Mouse (Mus musculus) v-Abl transformed pro-B cells (cell line): ENCODE measurements at regions not wholly inside any gene's neighbourhood (a gene's known extent, or its start where the extent isn't known, plus 50 kb on each side); places are given as distances from the start of the nearest gene placed in this dataset.

ENCODE experiments used
- in situ Hi-C, 2 experiments: fragments of 400-800 bp; cut with MboI; formaldehyde crosslinking; loops; one replicate each; pipeline ENCODE4 v1.15.1; 2025; ENCODE audit not compliant: unreplicated experiment in 2 of 2

GRCm38 (mm10) chr12:113330266-113330665, 144.5 kb downstream of the Tmem121 start:
- in situ Hi-C loops: loop anchor here in 1 of 2 experiments (5.0 to 10.0 kb wide), 3 partner anchors 108 to 255 kb away; partner anchors contain the start of gene Adam6b

DNA sequence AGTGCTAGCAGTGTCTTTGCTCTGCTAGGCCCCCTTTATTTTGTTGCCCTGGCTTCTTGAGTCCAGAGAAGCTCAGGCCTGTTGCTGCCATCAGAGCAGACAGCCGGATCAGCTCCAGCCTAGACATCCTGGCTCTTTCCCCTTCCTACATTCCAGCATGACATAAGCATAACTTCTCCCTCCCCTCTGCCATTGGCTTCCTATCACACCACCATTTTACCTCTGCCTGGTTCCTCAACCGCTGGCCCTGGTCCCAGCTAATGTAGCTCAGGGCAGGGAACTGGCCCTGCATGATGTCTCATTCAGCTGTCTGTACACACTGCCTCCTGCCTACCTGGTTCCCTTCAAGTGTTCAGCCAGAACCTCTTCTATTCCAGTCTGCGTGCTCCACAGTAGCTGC, 146.5 kb downstream of the Tmem121 start:
- in situ Hi-C loops: loop anchor here in 1 of 2 experiments (5.0 to 10.0 kb wide), 3 partner anchors 110 to 253 kb away; partner anchors contain the start of gene Adam6b

GRCm38 (mm10) chr12:113333399-113333798, 147.7 kb downstream of the Tmem121 start:
- in situ Hi-C loops: loop anchor here in 1 of 2 experiments (5.0 to 10.0 kb wide), 3 partner anchors 111 to 251 kb away; partner anchors contain the start of gene Adam6b

- in situ Hi-C loops: loop anchor here in 1 of 2 experiments (5.0 to 10.0 kb wide), 3 partner anchors 112 to 251 kb away; partner anchors contain the start of gene Adam6b
These were observed 148.1 kb downstream of the Tmem121 start for GRCm38 (mm10) chr12:113333853-113334252.

- in situ Hi-C loops: loop anchor here in 1 of 2 experiments (5.0 to 10.0 kb wide), 3 partner anchors 80 to 248 kb away; partner anchors contain the start of gene Adam6b
These were observed 151.5 kb downstream of the Tmem121 start for GRCm38 (mm10) chr12:113337271-113337670.

DNA sequence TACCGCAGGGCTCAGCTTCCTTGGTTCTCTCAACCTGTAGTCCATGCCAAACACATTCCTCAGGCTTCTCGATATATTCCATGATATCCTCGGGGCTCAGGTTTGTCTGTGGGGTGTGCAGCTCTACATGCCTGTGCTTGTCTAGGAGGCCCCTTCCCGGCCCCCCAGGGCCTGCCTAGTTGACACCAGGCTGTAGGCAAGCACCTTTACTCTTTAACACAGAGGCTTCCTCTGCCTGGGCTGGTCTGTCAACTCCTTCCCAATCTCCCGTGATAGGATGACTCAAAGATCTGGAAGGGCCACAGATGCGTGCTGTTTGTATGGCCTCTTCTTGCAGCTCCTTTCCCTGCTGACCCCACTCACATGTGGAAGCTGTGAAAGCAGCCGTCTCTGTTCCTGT, 150.4 kb upstream of the Adam6b start:
- in situ Hi-C loops: loop anchor here in 1 of 2 experiments (5.0 to 10.0 kb wide), 3 partner anchors 78 to 246 kb away; partner anchors contain the start of gene Adam6b

- in situ Hi-C loops: loop anchor here (5.0 kb wide), 2 partner anchors 56 to 66 kb away; no protein-coding TSS in a partner anchor
These were observed 148.3 kb upstream of the Adam6b start for GRCm38 (mm10) chr12:113341046-113341445.

DNA sequence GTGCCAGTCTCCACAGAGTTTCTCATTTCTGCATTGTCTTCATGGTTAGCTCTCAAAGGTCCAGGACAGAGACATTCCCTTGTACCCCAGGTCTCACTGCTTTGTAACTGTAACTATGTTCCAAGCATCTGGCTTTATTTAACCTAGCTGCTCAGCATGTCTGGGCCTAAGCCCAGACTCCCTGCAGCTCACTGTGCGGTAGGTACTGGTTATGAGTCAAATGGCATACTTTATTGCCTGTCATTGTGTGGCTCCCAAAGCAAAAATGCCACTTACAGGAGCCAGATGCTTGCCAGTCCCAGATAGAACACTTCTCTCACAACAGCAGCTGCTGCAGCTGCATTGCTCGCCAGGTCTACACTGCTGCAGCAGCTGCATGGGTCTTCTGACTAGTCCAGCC, 134.2 kb upstream of the Adam6b start:
- in situ Hi-C loops: no loop called here

- in situ Hi-C loops: no loop called here
These were observed 131.2 kb upstream of the Adam6b start for GRCm38 (mm10) chr12:113358077-113358476.

DNA sequence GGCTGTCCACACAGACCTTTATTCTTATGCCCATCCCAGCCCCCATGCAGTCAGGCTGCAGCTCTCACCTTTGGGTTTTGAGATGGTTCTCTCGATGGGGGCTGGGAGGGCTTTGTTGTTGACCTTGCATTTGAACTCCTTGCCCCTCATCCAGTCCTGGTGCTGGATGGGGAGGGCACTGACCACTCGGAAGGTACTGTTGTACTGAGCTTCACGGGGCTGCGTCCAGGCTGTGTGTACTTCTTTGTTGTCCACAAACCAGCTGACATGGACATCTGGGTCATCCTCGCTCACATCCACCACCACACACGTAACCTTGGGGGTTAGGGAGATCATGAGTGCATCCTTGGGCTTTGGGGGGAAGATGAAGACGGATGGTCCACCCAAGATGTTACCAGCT, 129.3 kb upstream of the Adam6b start:
- in situ Hi-C loops: loop anchor here in 1 of 2 experiments (10.0 kb wide), 1 partner anchor 55 kb away; no protein-coding TSS in a partner anchor

GRCm38 (mm10) chr12:113362409-113363038, 126.8 kb upstream of the Adam6b start:
- in situ Hi-C loops: loop anchor here in 1 of 2 experiments (10.0 kb wide), 1 partner anchor 52 kb away; no protein-coding TSS in a partner anchor

GRCm38 (mm10) chr12:113364023-113364422, 125.3 kb upstream of the Adam6b start:
- in situ Hi-C loops: loop anchor here in 1 of 2 experiments (10.0 kb wide), 1 partner anchor 51 kb away; no protein-coding TSS in a partner anchor

DNA sequence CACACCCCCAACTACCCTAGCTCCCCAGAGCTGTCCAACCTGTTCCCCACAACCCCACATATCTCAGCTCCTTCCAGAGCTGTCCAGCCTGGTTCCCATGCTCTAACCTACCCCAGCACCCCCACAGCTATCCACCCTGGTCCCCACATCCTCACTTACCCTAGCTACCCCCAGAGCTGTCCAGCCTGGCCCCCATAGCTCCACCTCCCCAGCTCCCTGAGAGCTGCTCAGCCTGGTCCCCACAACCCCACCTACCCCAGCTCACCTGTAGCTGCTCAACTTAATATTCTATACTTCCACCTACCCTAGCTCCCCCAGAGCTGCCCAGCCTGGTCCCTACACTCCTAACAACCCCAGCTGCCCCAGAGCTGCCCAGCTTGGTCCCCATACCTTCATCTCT, 124.9 kb upstream of the Adam6b start:
- in situ Hi-C loops: loop anchor here in 1 of 2 experiments (10.0 kb wide), 1 partner anchor 50 kb away; no protein-coding TSS in a partner anchor

- in situ Hi-C loops: loop anchor here in 1 of 2 experiments (10.0 kb wide), 1 partner anchor 49 kb away; no protein-coding TSS in a partner anchor
These were observed 123.5 kb upstream of the Adam6b start for GRCm38 (mm10) chr12:113365783-113366182.

GRCm38 (mm10) chr12:113366394-113366793, 122.9 kb upstream of the Adam6b start:
- in situ Hi-C loops: loop anchor here in 1 of 2 experiments (10.0 kb wide), 1 partner anchor 48 kb away; no protein-coding TSS in a partner anchor

- in situ Hi-C loops: no loop called here
These were observed 87.7 kb upstream of the Adam6b start for GRCm38 (mm10) chr12:113401578-113402113.

DNA sequence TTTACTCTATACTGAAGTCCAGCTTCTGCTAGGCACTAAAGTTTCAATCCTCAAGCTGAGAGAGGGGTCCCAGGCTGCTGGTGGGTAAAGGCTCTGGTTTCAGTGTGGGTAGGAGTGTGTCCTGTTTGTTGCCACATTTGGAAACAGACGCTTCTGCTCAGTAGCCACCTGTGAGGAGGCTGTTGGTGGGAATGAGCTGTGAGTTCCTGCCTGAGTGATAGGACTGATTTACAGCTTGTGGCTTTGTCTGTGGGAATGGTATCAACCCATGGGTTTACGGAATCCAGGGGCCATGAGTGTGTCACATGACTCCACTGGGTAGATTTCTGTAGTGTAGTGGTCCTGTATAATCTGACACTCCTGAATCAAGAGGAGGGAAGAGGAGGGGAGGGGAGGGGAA, 86.5 kb upstream of the Adam6b start:
- in situ Hi-C loops: no loop called here

DNA sequence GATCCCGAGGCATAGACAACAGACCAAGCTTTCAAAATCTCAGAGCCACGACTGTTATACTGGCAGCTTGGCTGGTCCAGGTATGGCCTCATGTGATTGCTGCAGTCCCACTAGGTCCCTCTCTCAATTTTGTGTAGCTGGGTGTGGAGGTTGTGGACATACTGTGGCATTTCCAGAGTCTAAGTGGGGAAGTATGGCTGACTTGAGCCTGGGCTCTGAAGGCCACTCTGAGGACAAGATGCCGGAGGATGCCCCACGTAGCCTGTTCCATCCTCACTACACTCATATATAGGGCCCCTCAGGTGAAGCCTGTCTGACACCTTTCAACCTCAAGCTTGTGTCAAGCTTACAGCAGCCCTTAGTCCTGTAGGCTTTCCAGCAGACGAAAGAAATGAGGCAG, 78.2 kb upstream of the Adam6b start:
- in situ Hi-C loops: loop anchor here in 1 of 2 experiments (10.0 kb wide), 1 partner anchor 46 kb away; no protein-coding TSS in a partner anchor

DNA sequence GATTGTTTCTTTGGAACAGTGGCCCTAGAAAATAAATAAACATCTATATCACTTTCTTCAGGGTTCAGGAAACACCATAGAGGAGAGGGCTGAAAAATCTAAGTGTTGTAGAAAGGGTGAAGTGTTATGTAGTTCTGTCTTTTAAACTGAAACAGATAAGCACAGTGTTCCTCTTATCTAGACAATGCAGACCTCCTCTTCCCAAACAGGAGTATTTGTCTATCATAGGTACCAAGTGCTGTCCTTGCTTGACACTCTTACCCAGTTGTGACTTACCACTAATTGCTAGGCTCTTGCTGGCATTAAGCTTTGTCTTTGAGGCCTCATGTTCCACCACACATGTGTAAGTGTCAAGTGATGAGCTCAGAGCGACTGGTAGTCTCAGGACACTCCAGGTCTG, 75.3 kb upstream of the Adam6b start:
- in situ Hi-C loops: loop anchor here in 1 of 2 experiments (10.0 kb wide), 1 partner anchor 49 kb away; no protein-coding TSS in a partner anchor

- in situ Hi-C loops: loop anchor here in 1 of 2 experiments (5.0 to 10.0 kb wide), 3 partner anchors 53 to 195 kb away; no protein-coding TSS in a partner anchor
These were observed 71.8 kb upstream of the Adam6b start for GRCm38 (mm10) chr12:113417521-113417920.
